Mouse (Mus musculus) myocyte (in vitro differentiated cells): ENCODE data around the gene Lancl3.

ENCODE experiments used
- CEBPB ChIP-seq: IDR thresholded peaks from 2 replicates; pipeline ENCODE4 v1.6.1; 2011; ENCODE audit warnings: mild to moderate bottlenecking, moderate library complexity; ENCODE audit not compliant: poor library complexity, insufficient read depth, severe bottlenecking
- POLR2A ChIP-seq: IDR thresholded peaks from one replicate; pipeline ENCODE4 v1.6.1; 2011; ENCODE audit warnings: low read depth, mild to moderate bottlenecking, control low read depth, moderate library complexity; ENCODE audit not compliant: insufficient read length

DNA sequence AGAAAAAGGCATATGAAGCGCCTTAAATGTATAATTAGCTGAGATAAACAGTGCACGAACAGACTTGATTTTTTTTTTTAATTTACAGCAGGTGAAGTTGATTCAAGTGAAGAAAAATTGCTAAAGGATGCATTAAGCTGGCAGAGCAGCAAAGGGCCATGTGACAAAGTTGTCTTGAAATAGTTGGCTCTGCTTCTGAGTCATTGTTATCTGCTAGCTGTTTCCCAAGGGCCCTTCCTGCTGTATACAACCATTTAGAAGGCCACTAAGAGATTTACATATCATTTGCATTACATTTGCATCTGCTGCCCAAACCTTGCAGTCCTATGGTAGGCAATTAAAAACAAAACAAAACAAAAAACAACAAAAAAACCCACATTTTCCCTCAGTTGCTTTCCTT is 2.3 kb downstream of the Lancl3 start:
- no peak for TF ChIP-seq CEBPB
- no peak for TF ChIP-seq POLR2A
